Mouse (Mus musculus) mouse embryonic stem cell (cell line): Measurements from ENCODE around the gene Ctnnd1.

ENCODE experiments used
- in situ Hi-C, 2 experiments: fragments of 300-500 bp; cut with MboI; formaldehyde crosslinking; loops; 1 replicate in 1 of 2; 3 replicates in 1 of 2; pipeline ENCODE4 v1.14.3; 2019 to 2020; ENCODE audit warnings: low sequenced_read_pairs in 2 of 2, low pct_unique_long_range_greater_than_20kb in 1 of 2, mixed read lengths in 1 of 2; ENCODE audit not compliant: unreplicated experiment in 1 of 2

Ctnnd1 gene

DNA sequence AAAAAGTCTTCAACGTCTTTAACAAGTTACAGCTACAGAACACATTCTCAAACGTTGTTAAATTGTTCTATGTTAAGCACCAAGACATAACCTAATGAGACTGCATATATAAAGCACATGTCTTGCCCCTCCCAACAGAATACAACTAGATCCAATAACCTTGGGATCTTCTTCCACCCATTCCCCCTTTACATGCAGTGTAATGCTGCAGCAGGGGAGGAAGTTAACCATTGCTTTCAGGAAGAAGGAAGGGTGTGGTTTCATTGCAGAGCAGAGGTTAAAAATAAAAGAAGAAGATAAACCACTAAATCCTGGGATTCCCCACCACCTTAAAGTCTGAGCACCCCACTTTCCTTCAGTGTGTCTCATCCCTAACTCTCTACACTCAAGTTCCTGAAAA is 27.9 kb downstream of the Ctnnd1 start:
- in situ Hi-C loops, result no loop called here

GRCm38 (mm10) chr2:84619646-84620340 is 30.8 kb downstream of the Ctnnd1 start:
- in situ Hi-C loops, result no loop called here

- in situ Hi-C loops, result no loop called here
Measured at GRCm38 (mm10) chr2:84618914-84619313, 31.7 kb downstream of the Ctnnd1 start.

- in situ Hi-C loops, result no loop called here
Measured at GRCm38 (mm10) chr2:84617637-84618515, 32.7 kb downstream of the Ctnnd1 start.

- in situ Hi-C loops, result no loop called here
Measured at GRCm38 (mm10) chr2:84612764-84613163, 37.8 kb downstream of the Ctnnd1 start.

GRCm38 (mm10) chr2:84607842-84608241 is 42.7 kb downstream of the Ctnnd1 start:
- in situ Hi-C loops, result no loop called here

- in situ Hi-C loops, result no loop called here
Measured at GRCm38 (mm10) chr2:84600977-84601376, 49.6 kb downstream of the Ctnnd1 start.

- in situ Hi-C loops, result no loop called here
Measured at GRCm38 (mm10) chr2:84599270-84599888, 51.2 kb downstream of the Ctnnd1 start.

DNA sequence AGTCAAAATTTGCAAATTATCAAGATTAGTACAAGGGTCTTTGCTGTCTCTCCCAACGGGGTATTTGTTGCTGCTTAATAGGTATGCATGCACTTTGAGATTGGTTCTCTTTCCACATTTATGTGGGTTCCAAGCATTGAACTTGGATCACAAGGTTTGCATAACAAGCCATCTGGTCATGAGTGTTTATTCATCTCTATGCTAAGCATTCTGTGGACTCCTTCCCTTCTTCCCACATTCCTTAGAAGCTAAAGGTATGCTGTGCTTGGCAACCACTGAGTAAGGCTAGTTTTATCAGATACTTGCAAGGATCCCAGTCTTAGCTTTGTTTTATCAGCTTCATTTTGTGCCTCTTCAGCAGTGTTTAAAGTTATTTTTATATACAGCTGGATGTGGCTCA is 53.4 kb downstream of the Ctnnd1 start:
- in situ Hi-C loops, result no loop called here

- in situ Hi-C loops, result no loop called here
Measured at GRCm38 (mm10) chr2:84592801-84593200, 57.8 kb downstream of the Ctnnd1 start.

- in situ Hi-C loops, result no loop called here
Measured at GRCm38 (mm10) chr2:84585700-84586099, 64.9 kb downstream of the Ctnnd1 start.

- in situ Hi-C loops, result no loop called here
Measured at GRCm38 (mm10) chr2:84582286-84582685, 68.3 kb downstream of the Ctnnd1 start.

- in situ Hi-C loops, result no loop called here
Measured at GRCm38 (mm10) chr2:84581208-84581607, 69.4 kb downstream of the Ctnnd1 start.

- in situ Hi-C loops, result loop anchor here in 1 of 2 experiments (10.0 kb wide), 1 partner anchor 65 kb away; no protein-coding TSS in a partner anchor
Measured at GRCm38 (mm10) chr2:84579311-84579710, 71.3 kb downstream of the Ctnnd1 start.

DNA sequence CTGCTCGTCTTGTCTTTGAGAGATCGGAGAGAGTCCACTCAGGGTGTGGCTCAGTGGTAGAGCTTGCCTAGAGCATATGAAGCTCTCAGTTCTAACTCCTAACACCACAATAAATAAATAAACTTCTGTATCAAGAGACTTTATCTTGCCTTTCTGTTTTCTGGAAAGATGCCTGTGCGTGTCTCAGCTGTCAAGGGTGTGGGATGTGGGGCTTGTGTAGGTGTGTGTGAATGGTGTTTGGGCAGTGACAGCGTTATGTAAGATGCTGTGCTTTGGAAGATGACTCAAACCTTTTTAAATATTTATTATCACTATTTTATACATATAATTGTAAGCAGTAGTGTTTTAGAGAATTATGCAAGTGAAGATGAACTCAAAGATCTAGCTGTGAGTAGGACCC is 76.4 kb downstream of the Ctnnd1 start:
- in situ Hi-C loops, result loop anchor here in 1 of 2 experiments (10.0 kb wide), 1 partner anchor 59 kb away; no protein-coding TSS in a partner anchor

- in situ Hi-C loops, result no loop called here
Measured at GRCm38 (mm10) chr2:84556888-84557514, 93.6 kb downstream of the Ctnnd1 start.

DNA sequence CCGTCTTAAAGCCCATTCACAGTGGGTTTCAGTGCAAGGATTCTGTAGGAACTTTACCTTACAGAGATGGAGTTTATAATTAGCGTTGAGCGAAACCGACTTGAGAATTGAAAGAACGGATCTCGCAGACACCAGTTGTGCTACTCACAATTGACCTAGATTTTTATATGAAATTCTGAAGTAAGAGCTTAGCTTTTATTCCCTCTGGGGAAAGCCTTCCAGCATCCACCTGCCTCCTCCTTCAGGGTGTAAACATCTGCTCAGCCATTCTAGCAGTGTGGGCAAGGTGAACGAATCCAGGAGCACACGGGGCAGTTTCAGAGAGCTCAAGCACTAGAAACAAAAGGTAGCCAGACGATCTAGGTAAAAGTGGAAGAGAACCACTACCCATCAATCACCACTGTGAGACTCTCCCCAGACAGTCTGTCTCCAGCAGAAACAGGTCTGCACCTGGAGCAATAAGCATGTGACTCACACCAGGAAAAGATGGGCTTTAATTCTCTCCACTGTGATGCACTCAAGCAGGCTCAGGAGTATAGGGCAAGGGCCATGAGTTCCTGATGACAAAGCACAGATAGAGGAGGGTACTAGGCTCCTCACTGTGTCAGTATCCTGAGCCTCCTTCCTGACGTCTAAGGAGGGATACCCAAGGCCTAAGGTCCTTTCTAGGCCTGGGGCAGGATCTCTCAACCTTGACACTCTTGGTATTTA is 99.0 kb downstream of the Ctnnd1 start:
- in situ Hi-C loops, result no loop called here
